Mouse (Mus musculus) hindbrain, embryonic 16.5 days (tissue): ENCODE data around the gene Egr2. TPM values are rescaled to one million over a fixed set of nuclear protein-coding genes. Genes with fewer than 3 reads are reported as not detected.

Experiments
- ATAC-seq: fragments of 200-750 bp; cut with Nextera tagmentation; 2 replicates; pipeline ENCODE4 v1.8.0; 2017; ENCODE audit warnings: moderate TSS enrichment, moderate library complexity
- H3K27ac ChIP-seq: fragments of 300-500 bp; sonication (generic); 2 replicates; pipeline ENCODE4 v1.5.1; 2014; ENCODE audit warnings: low read depth, mild to moderate bottlenecking, control low read depth, low read length, moderate library complexity
- H3K27me3 ChIP-seq: fragments of 300-500 bp; sonication (generic); replicated peaks from 2 replicates; pipeline ENCODE4 v1.6.1; 2014; ENCODE audit warnings: low read length; ENCODE audit not compliant: control insufficient read depth, insufficient read depth
- H3K36me3 ChIP-seq: fragments of 300-500 bp; sonication (generic); 2 replicates; pipeline ENCODE4 v1.6.1; 2014; ENCODE audit warnings: mild to moderate bottlenecking, low read length, moderate library complexity, mixed read lengths; ENCODE audit not compliant: control insufficient read depth, insufficient read depth
- H3K4me1 ChIP-seq: fragments of 300-500 bp; sonication (generic); 2 replicates; pipeline ENCODE4 v1.6.1; 2014; ENCODE audit warnings: low read depth, low read length; ENCODE audit not compliant: control insufficient read depth, insufficient read depth
- H3K4me2 ChIP-seq: fragments of 300-500 bp; sonication (generic); 2 replicates; pipeline ENCODE4 v1.6.1; 2014; ENCODE audit warnings: mild to moderate bottlenecking, low read length, control low read depth, moderate library complexity
- H3K4me3 ChIP-seq: fragments of 300-500 bp; sonication (generic); 2 replicates; pipeline ENCODE4 v1.5.1; 2014; ENCODE audit warnings: mild to moderate bottlenecking, low read length, control low read depth, moderate library complexity
- H3K9ac ChIP-seq: fragments of 300-500 bp; sonication (generic); 2 replicates; pipeline ENCODE4 v1.6.1; 2014; ENCODE audit warnings: low read depth, mild to moderate bottlenecking, control low read depth, low read length, moderate library complexity
- H3K9me3 ChIP-seq: fragments of 300-500 bp; sonication (generic); 2 replicates; pipeline ENCODE4 v1.6.1; 2014; ENCODE audit warnings: mild to moderate bottlenecking, low read length, moderate library complexity; ENCODE audit not compliant: control insufficient read depth
- WGBS: fragments of 180-500 bp; shearing (Covaris S2); extraction: QIAGEN DNeasy Blood & Tissue Kit; methylation state at CpG from one replicate; pipeline ENCODE4 v1.1.7; 2014; 5-methylcytosine and 5-hydroxymethylcytosine counted together
- polyA plus RNA-seq: library from polyadenylated mRNA; unstranded; fragments of >200 nt; fragmentation: Nextera tagmentation; extraction: Ambion mirVana; gene quantifications from 2 replicates; pipeline ENCODE4 v1.2.1, GENCODE M21; 2015

Egr2 gene
- polyA plus RNA-seq, 1 experiment from 2014 or later: 1.4 TPM

DNA sequence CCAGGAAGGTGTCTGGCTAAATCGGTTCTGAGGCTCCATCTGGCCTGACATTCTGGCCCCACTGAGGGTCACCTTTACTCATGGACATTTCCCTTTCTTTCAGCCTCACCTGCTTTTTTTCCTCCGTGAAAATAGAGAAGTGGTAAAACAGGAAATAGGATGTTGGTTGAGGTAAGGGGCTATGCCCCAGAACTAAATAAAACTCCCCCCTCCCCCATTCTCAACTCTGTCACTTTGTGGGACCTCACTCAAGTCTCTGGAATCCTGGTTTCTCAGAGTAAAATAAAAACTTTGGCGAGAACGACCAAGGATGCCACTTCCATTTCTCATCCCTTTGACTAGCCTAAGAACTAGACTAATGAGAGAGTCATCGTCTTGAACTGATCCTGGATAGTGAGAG lies 31.2 kb upstream of the Egr2 start:
- Histone ChIP-seq H3K9ac (no peak overlapping the region), H3K4me2 (no peak overlapping the region), H3K27me3 (no peaks in the 10 kb centered on the region), H3K4me1 (no peaks in the 10 kb centered on the region), H3K4me3 (no peak overlapping the region), H3K27ac (no peak overlapping the region), H3K9me3 (no peaks in the 10 kb centered on the region), H3K36me3 (no peaks in the 10 kb centered on the region)
- ATAC-seq: no peak
- 76% methylated on average over 5 of the region's 5 CpGs for WGBS

DNA sequence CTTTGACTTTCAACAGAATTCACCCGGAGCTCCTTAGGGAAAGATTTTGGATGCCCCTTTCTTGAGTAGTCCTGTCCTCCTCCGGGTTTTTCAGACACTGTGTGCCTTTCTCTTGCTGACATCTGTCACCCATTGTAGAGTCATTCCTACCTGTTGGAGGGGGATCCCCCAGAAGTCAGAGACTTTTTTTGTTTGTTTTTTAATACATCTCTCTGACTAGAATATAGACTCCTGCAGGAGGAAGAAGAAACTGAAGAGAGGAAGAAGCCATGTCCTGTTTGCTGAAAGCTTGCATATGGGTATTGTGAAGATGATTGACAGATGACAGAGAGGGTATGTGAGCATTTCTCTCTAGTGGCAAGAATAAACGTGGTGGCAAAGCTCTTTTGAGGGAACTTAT lies 30.0 kb upstream of the Egr2 start:
- Histone ChIP-seq H3K27me3 (no peaks in the 10 kb centered on the region), H3K36me3 (no peaks in the 10 kb centered on the region), H3K4me1 (no peaks in the 10 kb centered on the region), H3K9me3 (no peaks in the 10 kb centered on the region), H3K27ac (no peak overlapping the region), H3K4me2 (no peak overlapping the region), H3K4me3 (no peak overlapping the region), H3K9ac (no peak overlapping the region)
- WGBS: 70% methylated on average over 3 of the region's 3 CpGs
- no peak for ATAC-seq

DNA sequence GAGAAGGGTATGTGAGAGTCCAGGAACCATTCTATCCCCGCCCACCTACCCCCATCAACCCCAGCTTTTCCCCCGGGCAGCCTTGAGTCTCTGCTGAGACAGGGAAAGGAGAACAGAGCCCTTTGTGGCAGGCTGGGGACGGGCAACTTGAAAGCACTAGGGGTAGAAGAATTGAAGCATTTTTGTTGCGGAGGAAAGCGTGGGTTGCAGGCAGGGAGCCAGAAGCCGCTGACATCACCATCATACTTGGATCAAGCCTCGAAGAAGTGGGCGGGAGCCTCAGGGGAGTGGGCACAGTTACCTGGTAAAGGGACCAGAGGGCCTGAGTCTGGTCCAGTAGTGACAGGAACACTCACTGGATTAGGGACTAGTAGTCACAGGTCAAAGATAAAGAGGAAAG lies 23.1 kb upstream of the Egr2 start:
- H3K27me3 ChIP-seq: no peaks in the 10 kb centered on the region
- 61% methylated on average over 8 of the region's 8 CpGs for WGBS

DNA sequence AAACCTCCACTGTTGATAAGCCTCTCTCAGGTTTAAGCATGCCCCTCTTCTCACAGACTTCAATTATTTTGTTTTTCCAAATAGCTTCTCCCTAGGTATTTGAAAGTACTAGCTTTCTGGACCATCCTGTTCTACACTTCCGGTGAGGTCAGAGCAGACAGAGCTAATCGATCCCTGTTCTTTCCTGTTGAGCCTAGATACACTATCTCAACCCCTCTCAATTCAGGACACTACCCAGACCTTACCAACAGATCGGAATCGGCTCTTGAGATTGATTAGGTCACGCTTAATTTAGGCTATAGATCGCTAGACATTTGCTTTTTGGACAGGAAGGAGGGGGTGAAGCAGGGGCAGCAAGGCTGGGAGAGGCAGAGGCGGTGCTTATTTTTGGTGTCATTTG lies 22.4 kb upstream of the Egr2 start:
- Histone ChIP-seq H3K27me3 (no peaks in the 10 kb centered on the region), H3K9me3 (no peaks in the 10 kb centered on the region), H3K4me3 (no peak overlapping the region), H3K4me1 (no peaks in the 10 kb centered on the region), H3K9ac (no peak overlapping the region), H3K36me3 (no peaks in the 10 kb centered on the region), H3K27ac (no peak overlapping the region), H3K4me2 (no peak overlapping the region)
- 49% methylated on average over 7 of the region's 7 CpGs for WGBS
- no peak for ATAC-seq

More for the DNA sequence above, 23.1 kb upstream of the Egr2 start:
- no peaks in the 10 kb centered on the region for H3K9me3 ChIP-seq
- no peak overlapping the region for H3K9ac ChIP-seq
- no peak for ATAC-seq
- H3K4me1 ChIP-seq: no peaks in the 10 kb centered on the region
- no peaks in the 10 kb centered on the region for H3K36me3 ChIP-seq
- no peak overlapping the region for H3K4me3 ChIP-seq
- H3K27ac ChIP-seq: no peak overlapping the region
- H3K4me2 ChIP-seq: no peak overlapping the region

DNA sequence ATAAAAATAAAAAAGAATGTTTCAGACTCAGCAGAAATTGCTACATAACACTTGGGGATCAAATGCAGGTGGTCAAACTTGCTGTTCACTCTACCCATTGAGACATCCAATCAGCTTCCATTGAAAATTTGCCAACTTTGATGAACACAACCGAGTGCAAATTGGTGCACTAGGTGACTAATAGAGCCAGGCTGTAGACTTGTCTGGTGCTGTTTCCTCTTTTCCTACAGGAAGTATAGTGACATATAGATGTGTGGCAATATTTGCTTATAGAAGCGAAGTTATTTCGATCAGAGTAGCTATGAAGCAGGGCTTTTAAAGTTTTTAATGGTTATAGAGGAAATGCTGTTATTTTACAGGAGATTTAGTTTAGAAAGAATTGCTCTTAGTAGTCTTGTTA lies 16.5 kb upstream of the Egr2 start:
- no peaks in the 10 kb centered on the region for H3K36me3 ChIP-seq
- ATAC-seq: no peak
- no peaks in the 10 kb centered on the region for H3K9me3 ChIP-seq
- no peak overlapping the region for H3K27ac ChIP-seq
- no peak overlapping the region for H3K4me3 ChIP-seq
- no peak overlapping the region for H3K4me2 ChIP-seq
- H3K4me1 ChIP-seq: no peaks in the 10 kb centered on the region
- 93% methylated on average over 3 of the region's 3 CpGs for WGBS
- H3K9ac ChIP-seq: no peak overlapping the region
- H3K27me3 ChIP-seq: no peaks in the 10 kb centered on the region

DNA sequence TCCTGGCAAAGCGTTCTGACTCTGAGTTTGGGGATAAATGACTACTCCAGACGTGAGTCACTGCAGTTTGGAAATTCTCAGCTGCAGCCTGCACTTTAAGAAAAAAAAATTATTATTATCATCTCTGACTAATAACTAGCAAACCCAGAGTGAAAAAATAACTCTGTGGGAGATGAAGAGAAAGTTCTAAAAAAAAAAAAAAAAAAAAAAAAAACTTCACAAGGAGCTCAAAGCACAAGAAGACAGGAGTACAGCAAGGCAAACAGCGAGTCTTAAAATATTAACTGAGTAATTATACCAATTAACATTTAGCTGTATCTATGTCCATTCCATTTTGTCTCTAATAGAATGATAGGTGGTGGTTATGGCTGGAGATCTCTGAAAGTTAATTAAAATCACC lies 11.1 kb upstream of the Egr2 start:
- no peaks in the 10 kb centered on the region for H3K9me3 ChIP-seq
- H3K4me1 ChIP-seq: no peaks in the 10 kb centered on the region

DNA sequence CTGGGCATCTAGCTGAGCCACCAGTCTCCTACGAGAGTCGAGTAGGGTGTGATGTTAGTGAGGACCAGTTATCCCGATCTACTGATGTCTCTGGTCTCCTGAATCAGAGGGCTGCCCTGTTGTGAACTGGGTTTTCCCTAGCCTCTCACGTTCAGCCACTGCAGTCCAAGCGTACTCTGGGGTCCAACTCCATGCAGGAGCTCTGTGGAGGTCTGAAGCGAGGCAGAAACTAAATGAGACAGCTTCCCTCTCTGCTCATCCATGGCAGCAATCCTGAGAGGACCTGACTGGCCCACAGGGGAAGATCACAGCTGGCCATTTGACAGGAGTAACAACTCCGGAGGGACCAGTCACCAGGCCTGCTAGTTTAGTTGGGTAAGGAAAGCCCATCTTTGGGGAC lies 10.6 kb upstream of the Egr2 start:
- Histone ChIP-seq H3K27ac (no peak overlapping the region), H3K4me1 (no peaks in the 10 kb centered on the region), H3K36me3 (no peaks in the 10 kb centered on the region), H3K9ac (no peak overlapping the region), H3K27me3 (no peaks in the 10 kb centered on the region), H3K4me3 (no peak overlapping the region), H3K4me2 (no peak overlapping the region), H3K9me3 (no peaks in the 10 kb centered on the region)
- 85% methylated on average over 7 of the region's 7 CpGs for WGBS
- no peak for ATAC-seq

More for the DNA sequence above, 11.1 kb upstream of the Egr2 start:
- Histone ChIP-seq H3K4me2 (no peak overlapping the region), H3K36me3 (no peaks in the 10 kb centered on the region), H3K9ac (no peak overlapping the region), H3K27me3 (no peaks in the 10 kb centered on the region), H3K27ac (no peak overlapping the region), H3K4me3 (no peak overlapping the region)
- WGBS: 85% methylated on average over 3 of the region's 3 CpGs
- ATAC-seq: no peak

DNA sequence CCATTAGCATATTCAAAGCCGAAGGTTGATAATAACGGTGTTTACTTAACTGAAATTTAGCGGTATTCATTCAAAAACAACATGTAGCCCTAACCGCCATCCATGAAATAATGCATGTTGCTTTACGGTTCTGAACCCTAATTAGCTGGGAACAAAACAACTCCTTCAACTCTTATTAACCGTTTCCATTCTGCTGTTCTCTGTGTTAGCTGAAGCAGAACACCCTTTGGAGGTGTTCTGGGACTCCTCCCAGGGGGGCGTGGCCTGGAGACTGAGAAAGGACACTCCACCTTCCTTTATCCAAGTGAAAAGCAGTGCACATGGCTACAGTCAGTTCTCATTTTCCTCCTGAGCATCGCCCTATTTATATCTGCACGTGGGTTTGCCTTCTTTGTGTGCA lies 8.8 kb upstream of the Egr2 start:
- WGBS: 58% methylated on average over 9 of the region's 9 CpGs

DNA sequence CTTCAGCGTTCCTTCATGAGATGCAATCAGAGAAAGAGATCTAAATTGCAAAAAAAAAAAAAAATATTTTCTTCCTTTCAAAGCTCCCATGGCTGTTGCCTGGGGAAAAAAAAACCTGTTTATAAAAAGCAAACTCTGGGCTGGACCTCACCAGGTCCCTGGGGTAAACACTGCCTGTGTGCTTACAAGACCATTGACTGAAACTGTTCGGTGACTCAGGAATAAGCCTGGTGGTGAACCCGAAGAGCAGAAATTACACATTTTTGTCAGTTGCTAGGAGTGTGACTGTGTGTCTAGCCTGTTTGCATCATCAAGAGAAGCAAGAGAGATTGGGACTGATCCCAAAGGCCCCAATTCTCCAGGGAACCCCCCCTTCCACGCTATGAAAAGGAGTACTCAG lies 5.5 kb upstream of the Egr2 start:
- Histone ChIP-seq H3K27me3 (peaks cover 23% of the 10 kb centered on the region), H3K4me2 (no peak overlapping the region), H3K36me3 (no peaks in the 10 kb centered on the region), H3K9me3 (no peaks in the 10 kb centered on the region), H3K9ac (no peak overlapping the region), H3K4me3 (no peak overlapping the region), H3K4me1 (no peaks in the 10 kb centered on the region), H3K27ac (no peak overlapping the region)
- no peak for ATAC-seq
- 75% methylated on average over 4 of the region's 4 CpGs for WGBS

More for the DNA sequence above, 8.8 kb upstream of the Egr2 start:
- H3K4me3 ChIP-seq: no peak overlapping the region
- no peaks in the 10 kb centered on the region for H3K36me3 ChIP-seq
- no peak overlapping the region for H3K4me2 ChIP-seq
- no peaks in the 10 kb centered on the region for H3K9me3 ChIP-seq
- H3K9ac ChIP-seq: no peak overlapping the region
- ATAC-seq: no peak
- H3K4me1 ChIP-seq: no peaks in the 10 kb centered on the region
- H3K27ac ChIP-seq: no peak overlapping the region
- H3K27me3 ChIP-seq: no peaks in the 10 kb centered on the region; the same call in 1 of the 2 replicates

DNA sequence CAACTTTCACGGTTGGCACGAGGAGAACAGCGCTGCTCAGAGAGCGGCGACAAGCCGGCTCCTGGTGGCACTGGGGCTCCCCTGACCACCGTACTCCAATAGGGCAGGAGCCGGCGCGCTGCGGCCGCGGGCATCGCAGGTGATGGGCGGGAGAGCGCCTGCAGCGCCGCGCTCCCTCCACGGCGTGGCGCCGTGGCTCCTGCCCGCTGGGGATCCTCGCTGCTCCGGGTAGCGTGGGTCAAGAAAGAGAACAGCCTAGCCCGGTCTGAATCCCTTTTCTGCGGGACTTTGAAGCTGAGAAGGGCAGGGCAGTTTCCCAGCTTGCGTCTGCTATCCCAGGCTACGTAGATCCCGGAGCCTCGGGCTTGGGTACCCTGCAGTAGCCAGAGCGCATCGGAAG lies 697 bp downstream of the Egr2 start:
- H3K9ac ChIP-seq: peak overlapping the region; percentile 24; the same call in 1 of the 2 replicates
- H3K27ac ChIP-seq: no peak overlapping the region
- peak overlapping the region; percentile 97 for H3K4me2 ChIP-seq
- ATAC-seq: peak; percentile 40
- no peaks in the 10 kb centered on the region for H3K36me3 ChIP-seq
- under 1% methylated on average over 35 of the region's 35 CpGs for WGBS
- H3K4me1 ChIP-seq: peaks cover 36% of the 10 kb centered on the region
- peaks cover 65% of the 10 kb centered on the region for H3K27me3 ChIP-seq
- no peaks in the 10 kb centered on the region for H3K9me3 ChIP-seq
- peak overlapping the region; percentile 71 for H3K4me3 ChIP-seq
